Mouse (Mus musculus) ES-Bruce4 (cell line): Measurements from ENCODE around the gene Myo18a.

Source experiments
- CTCF ChIP-seq: IDR thresholded peaks from one replicate; pipeline ENCODE4 v1.8.1; 2011; ENCODE audit warnings: low read depth, low read length
- EP300 ChIP-seq: IDR thresholded peaks from 2 replicates; pipeline ENCODE4 v1.6.1; 2011; ENCODE audit warnings: low read depth, low read length; ENCODE audit not compliant: insufficient read depth
- POLR2A ChIP-seq: IDR thresholded peaks from one replicate; pipeline ENCODE4 v1.8.1; 2011; ENCODE audit warnings: low read length; ENCODE audit not compliant: insufficient read depth

GRCm38 (mm10) chr11:77752525-77752924 lies 10.5 kb upstream of the Myo18a start:
- no peak for TF ChIP-seq CTCF
- TF ChIP-seq POLR2A = no peak
- TF ChIP-seq EP300 = no peak
